Mouse (Mus musculus) testis, adult 2 months (tissue): Measurements from ENCODE around the gene Hist2h2aa1.

Experiments used
- CTCF ChIP-seq: fragments of 200-500 bp; IDR thresholded peaks from 2 replicates; pipeline ENCODE4 v1.5.1; 2012; ENCODE audit warnings: low read depth, mild to moderate bottlenecking, inconsistent platforms, low read length, moderate library complexity; ENCODE audit not compliant: control insufficient read depth, insufficient read depth, insufficient replicate concordance
- POLR2A ChIP-seq: fragments of 200-500 bp; IDR thresholded peaks from 2 replicates; pipeline ENCODE4 v1.6.1; 2012; ENCODE audit warnings: low read depth, mild to moderate bottlenecking, inconsistent platforms, low read length, moderate library complexity; ENCODE audit not compliant: control insufficient read depth

- no peak for TF ChIP-seq CTCF
- TF ChIP-seq POLR2A = no peak
Observed at GRCm38 (mm10) chr3:96293787-96294186, 48.5 kb downstream of the Hist2h2aa1 start, which contains the start of gene Fcgr1.
